Mouse (Mus musculus): Measurements from ENCODE around the gene Fis1. TPM values are rescaled to one million over a fixed set of nuclear protein-coding genes. Genes with fewer than 3 reads are reported as not detected.

Fis1 gene
- polyA plus RNA-seq, 1 experiment = 433 TPM

DNA sequence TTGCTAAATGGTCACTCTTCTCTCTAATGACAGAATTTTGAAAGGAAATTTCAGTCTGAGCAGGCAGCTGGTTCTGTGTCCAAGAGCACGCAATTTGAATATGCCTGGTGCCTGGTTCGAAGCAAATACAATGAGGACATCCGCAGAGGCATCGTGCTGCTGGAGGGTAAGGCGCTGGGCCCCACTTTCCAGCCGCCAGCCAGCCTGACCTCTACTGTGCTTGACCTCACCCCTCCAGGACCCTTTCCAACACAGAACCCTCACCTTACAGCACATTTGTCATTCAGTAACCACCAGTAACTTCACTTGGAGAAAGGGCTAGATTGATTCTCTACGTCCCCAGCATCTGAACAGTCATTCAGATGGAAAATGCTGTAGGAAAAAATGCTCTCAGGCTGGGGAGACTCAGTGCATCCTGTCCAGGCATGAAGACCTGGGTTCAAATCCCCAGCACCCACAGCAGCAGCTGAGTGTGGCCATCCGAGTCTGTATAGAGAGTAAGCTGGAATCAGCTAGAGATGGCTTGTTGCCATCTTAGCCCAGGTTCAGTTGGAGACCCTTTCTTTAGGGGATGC is 10.0 kb downstream of the Fis1 start:
- Histone ChIP-seq H3K4me1 (ENCODE audit: control insufficient read depth, insufficient read depth, low read length) (peaks cover 2% of the 10 kb centered on the region), H3K4me3 (ENCODE audit: insufficient read depth, low read length) (peak overlapping the region; percentile 63), H3K27ac (ENCODE audit: insufficient read depth, low read length) (0 out of 2 replicates have a peak overlapping the region, but pooled peaks have one; percentile 4)
- no peak for TF ChIP-seq POLR2A (IDR thresholded peaks at IDR 0.05; ENCODE audit: extremely low read depth, insufficient read depth, low read length)
- TF ChIP-seq CTCF (IDR thresholded peaks at IDR 0.05; ENCODE audit: extremely low read depth, insufficient read depth, low read length) = no peak

DNA sequence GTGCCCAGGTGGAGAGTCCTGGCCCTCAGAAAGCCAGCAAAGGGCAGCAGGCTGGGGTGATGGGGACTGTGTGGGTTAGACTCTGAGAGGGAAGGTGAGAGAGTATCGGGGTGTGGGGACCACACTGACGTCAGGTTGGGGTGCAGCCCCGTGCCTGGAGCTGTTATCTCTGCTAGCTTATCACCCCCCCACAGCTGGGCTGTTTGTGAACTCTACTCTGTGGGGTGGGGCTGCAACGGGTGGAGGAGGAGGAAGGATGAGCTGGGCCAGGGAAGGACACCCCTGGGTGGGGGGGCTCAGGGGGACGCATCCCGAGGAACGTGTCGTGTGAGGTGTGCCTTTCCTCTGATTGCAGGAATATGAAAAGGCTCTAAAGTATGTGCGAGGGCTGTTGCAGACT is 12.1 kb downstream of the Fis1 start:
- no peaks in the 10 kb centered on the region; the same call in 1 of the 2 replicates for H3K4me1 ChIP-seq (ENCODE audit: control insufficient read depth, insufficient read depth, low read length)
- TF ChIP-seq CTCF (IDR thresholded peaks at IDR 0.05; ENCODE audit: extremely low read depth, insufficient read depth, low read length) (no peak), POLR2A (IDR thresholded peaks at IDR 0.05; ENCODE audit: extremely low read depth, insufficient read depth, low read length) (no peak)

DNA sequence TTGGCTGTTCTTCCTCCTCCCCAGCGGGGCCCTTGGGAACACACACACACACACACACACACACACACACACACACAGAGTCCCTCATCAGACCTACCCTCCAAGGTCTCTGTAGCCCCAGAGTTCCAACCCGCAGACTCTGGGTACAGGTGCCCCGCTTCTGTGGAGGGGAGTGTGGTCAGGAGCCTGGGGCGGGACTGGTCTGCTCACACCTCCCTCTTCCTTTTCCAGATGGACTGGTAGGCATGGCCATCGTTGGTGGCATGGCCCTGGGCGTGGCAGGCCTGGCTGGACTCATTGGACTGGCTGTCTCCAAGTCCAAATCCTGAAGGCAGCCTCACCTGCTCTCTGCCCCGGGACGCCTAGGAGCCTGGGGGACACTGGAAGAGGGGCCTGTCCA is 12.6 kb downstream of the Fis1 start:
- TF ChIP-seq CTCF (IDR thresholded peaks at IDR 0.05; ENCODE audit: extremely low read depth, insufficient read depth, low read length) = no peak
- H3K4me3 ChIP-seq (ENCODE audit: insufficient read depth, low read length) = no peak overlapping the region
- no peak overlapping the region for H3K27ac ChIP-seq (ENCODE audit: insufficient read depth, low read length)
- H3K4me1 ChIP-seq (ENCODE audit: control insufficient read depth, insufficient read depth, low read length) = no peaks in the 10 kb centered on the region; the same call in 1 of the 2 replicates

More for the DNA sequence above, 12.1 kb downstream of the Fis1 start:
- H3K27ac ChIP-seq (ENCODE audit: insufficient read depth, low read length) = no peak overlapping the region
- H3K4me3 ChIP-seq (ENCODE audit: insufficient read depth, low read length) = no peak overlapping the region

DNA sequence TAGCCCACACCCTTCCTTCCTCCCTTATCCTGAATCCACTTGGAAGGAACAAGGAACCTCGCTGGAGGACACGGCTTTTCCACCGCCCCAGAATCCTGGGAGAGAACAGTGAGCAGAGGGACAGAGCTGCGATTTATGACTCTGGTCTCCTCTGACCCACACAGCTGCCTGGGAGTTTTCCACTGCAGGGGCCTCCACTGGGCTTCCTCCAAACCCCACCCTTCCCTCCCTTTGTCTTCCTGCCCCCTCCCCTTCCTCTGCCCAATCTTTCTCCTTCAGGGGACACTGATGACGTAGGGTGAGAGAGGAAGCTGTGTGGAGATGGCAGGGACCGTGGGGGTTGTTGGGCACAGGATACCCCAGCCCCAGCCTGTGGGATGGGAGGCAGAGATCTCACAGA is 13.3 kb downstream of the Fis1 start, which contains the start of gene Cldn15:
Cldn15 (plus strand) TSS at position 286 of the 400 bp plus-strand sequence.
- no peaks in the 10 kb centered on the region; the same call in 1 of the 2 replicates for H3K4me1 ChIP-seq (ENCODE audit: control insufficient read depth, insufficient read depth, low read length)
- H3K27ac ChIP-seq (ENCODE audit: insufficient read depth, low read length) = no peak within 1 kb of the TSS
- TF ChIP-seq POLR2A (IDR thresholded peaks at IDR 0.05; ENCODE audit: extremely low read depth, insufficient read depth, low read length) (no peak), CTCF (IDR thresholded peaks at IDR 0.05; ENCODE audit: extremely low read depth, insufficient read depth, low read length) (no peak)
- H3K4me3 ChIP-seq (ENCODE audit: insufficient read depth, low read length) = no peak within 1 kb of the TSS

DNA sequence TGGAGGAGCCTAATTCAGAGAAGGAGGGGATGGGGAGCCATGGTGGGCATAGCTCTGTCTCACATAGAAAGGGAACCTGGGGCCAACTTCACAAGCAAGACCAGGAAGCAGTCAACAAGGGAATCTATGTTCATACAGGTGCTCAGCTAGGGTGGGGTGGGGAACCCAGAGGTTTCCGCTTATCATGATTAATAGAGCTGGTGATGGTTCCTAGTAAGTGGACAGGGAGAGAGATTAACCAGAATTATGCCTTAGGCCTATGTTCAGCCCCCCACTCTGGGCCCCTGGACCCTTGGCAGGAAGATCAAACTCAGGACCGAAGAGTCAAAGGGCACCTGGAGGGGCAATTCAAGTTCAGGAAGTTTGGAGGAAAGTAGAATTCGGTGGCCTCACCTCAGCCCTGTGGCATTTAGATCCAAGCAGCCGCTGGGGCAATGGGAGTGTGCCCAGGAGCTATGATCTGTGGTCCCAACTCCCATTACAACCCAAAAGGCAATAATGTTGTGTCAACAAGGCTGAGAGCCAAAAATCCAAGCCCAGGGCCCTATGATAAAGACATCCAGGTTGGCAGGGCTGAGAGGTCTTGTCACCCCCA is 13.9 kb downstream of the Fis1 start:
- Histone ChIP-seq H3K4me3 (ENCODE audit: insufficient read depth, low read length) (no peak overlapping the region), H3K27ac (ENCODE audit: insufficient read depth, low read length) (no peak overlapping the region), H3K4me1 (ENCODE audit: control insufficient read depth, insufficient read depth, low read length) (no peaks in the 10 kb centered on the region; the same call in 1 of the 2 replicates)
- no peak for TF ChIP-seq CTCF (IDR thresholded peaks at IDR 0.05; ENCODE audit: extremely low read depth, insufficient read depth, low read length)
- no peak for TF ChIP-seq POLR2A (IDR thresholded peaks at IDR 0.05; ENCODE audit: extremely low read depth, insufficient read depth, low read length)

DNA sequence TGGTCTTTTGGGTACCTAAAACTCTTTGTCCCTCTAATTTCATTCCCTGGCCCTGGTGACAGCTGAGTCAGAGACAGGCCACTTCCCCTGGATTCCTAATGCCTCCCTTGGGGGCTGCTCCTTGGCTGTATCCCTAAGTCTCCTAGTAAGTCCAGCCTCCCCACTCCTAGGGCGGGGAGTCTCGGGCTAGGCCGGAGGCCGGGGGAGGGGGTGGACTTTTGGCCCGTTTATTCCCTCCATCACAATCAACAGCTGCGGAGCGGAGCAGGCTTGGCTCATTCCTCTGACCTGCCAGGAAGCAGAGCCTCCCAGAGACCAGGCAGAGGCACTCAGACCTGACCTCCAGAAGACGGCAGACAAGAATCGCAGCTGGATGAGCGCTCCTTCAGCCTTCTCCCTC is 14.5 kb downstream of the Fis1 start:
- Histone ChIP-seq H3K4me3 (ENCODE audit: insufficient read depth, low read length) (no peak overlapping the region), H3K27ac (ENCODE audit: insufficient read depth, low read length) (no peak overlapping the region), H3K4me1 (ENCODE audit: control insufficient read depth, insufficient read depth, low read length) (no peaks in the 10 kb centered on the region; the same call in 1 of the 2 replicates)
- TF ChIP-seq POLR2A (IDR thresholded peaks at IDR 0.05; ENCODE audit: extremely low read depth, insufficient read depth, low read length) (no peak), CTCF (IDR thresholded peaks at IDR 0.05; ENCODE audit: extremely low read depth, insufficient read depth, low read length) (no peak)

DNA sequence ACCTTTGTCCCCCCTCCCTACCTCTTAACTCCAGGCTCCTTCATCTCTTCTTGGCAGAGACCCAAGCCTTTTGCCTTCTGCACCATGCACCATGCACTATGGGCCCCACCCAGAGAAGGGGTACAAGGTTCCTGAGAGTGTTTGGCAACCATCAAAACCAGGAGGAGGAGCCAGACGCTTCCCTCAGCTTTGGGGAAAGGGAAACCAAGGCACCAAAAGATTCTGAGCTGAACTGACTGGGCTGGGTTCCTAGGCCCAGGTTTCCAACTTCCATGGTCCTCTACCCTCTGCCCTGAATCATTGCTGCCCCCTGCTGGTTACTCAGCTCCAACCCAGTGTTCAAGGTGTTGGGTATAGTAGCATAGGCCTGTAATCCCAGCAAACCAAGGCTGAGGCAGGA is 17.6 kb downstream of the Fis1 start:
- Histone ChIP-seq H3K4me3 (ENCODE audit: insufficient read depth, low read length) (no peak overlapping the region), H3K27ac (ENCODE audit: insufficient read depth, low read length) (no peak overlapping the region), H3K4me1 (ENCODE audit: control insufficient read depth, insufficient read depth, low read length) (no peaks in the 10 kb centered on the region)
- no peak for TF ChIP-seq POLR2A (IDR thresholded peaks at IDR 0.05; ENCODE audit: extremely low read depth, insufficient read depth, low read length)
- peak; percentile 73 for TF ChIP-seq CTCF (IDR thresholded peaks at IDR 0.05; ENCODE audit: extremely low read depth, insufficient read depth, low read length)

DNA sequence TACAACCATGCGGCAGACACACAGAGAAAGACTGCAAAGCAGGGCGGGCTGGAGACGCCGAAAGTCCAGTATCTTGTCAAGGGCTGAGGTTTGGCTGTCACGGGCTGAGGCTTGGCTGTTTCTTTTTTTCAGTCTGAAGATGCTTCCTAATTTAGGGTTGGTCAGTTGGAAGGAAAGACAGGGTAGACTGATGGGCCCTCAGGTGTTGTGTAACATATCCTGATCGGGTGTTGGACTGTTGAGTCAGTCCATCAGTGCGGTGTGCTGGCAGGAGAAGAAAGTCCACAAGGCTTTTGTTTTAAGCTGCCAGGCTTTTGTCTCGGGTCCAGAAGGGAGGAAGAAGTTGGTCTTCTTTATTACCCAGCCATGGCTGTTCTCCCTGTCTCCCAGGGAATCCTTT is 20.6 kb downstream of the Fis1 start:
- Histone ChIP-seq H3K4me1 (ENCODE audit: control insufficient read depth, insufficient read depth, low read length) (no peaks in the 10 kb centered on the region), H3K27ac (ENCODE audit: insufficient read depth, low read length) (no peak overlapping the region)
- TF ChIP-seq POLR2A (IDR thresholded peaks at IDR 0.05; ENCODE audit: extremely low read depth, insufficient read depth, low read length) (no peak), CTCF (IDR thresholded peaks at IDR 0.05; ENCODE audit: extremely low read depth, insufficient read depth, low read length) (no peak)

DNA sequence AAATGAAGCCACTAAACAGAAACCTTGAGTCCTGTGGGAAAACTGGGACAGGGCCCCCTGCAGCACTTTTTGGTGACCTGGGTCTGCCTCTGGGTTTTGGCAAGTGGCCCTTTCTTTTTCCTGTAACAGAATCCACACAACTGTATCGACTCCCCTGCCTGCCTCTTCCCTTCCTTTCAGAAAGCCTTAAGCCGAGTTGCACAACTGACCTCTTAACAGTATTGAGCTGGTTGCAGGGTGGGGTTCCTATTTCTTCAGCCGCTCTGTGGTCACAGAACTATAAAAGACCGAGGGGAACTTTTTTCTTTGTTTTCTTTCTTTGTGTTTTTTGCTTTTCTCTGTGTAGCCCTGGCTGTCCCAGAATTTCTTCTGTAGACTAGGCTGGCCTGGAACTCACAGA is 24.7 kb downstream of the Fis1 start:
- TF ChIP-seq POLR2A (IDR thresholded peaks at IDR 0.05; ENCODE audit: extremely low read depth, insufficient read depth, low read length) = no peak
- no peak for TF ChIP-seq CTCF (IDR thresholded peaks at IDR 0.05; ENCODE audit: extremely low read depth, insufficient read depth, low read length)
- H3K4me1 ChIP-seq (ENCODE audit: control insufficient read depth, insufficient read depth, low read length) = no peaks in the 10 kb centered on the region

More for the DNA sequence above, 20.6 kb downstream of the Fis1 start:
- no peak overlapping the region for H3K4me3 ChIP-seq (ENCODE audit: insufficient read depth, low read length)

DNA sequence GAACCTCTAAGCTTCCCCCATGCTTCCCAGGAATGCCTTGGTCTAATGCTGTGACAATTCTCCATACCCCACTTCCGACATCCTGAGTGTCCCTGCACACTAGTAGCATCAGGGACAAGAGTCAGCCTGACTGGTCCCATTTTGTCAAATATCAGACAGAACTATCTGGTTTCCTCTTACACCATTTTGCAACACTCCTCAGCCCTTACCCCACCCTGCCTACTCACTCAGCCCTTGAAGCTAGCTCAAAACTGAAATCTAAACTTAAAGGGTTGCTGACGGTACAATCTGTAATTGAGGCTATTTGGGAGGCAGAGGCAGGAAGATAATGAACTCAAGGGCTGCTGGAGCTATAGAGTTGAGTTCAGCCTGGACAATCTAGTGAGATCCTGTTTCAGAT is 26.7 kb downstream of the Fis1 start:
- Histone ChIP-seq H3K27ac (ENCODE audit: insufficient read depth, low read length) (no peak overlapping the region), H3K4me3 (ENCODE audit: insufficient read depth, low read length) (no peak overlapping the region), H3K4me1 (ENCODE audit: control insufficient read depth, insufficient read depth, low read length) (no peaks in the 10 kb centered on the region)
- TF ChIP-seq CTCF (IDR thresholded peaks at IDR 0.05; ENCODE audit: extremely low read depth, insufficient read depth, low read length) (no peak), POLR2A (IDR thresholded peaks at IDR 0.05; ENCODE audit: extremely low read depth, insufficient read depth, low read length) (no peak)

More for the DNA sequence above, 24.7 kb downstream of the Fis1 start:
- Histone ChIP-seq H3K27ac (ENCODE audit: insufficient read depth, low read length) (no peak overlapping the region), H3K4me3 (ENCODE audit: insufficient read depth, low read length) (no peak overlapping the region)
